ENCODE assay signal across 27 mouse cellular contexts in genomic region chr5:114228901-114229300, GRCm38 (mm10). TPM values are rescaled to one million over a fixed set of nuclear protein-coding genes. Genes with fewer than 3 reads are reported as not detected.
"Had no signal": no experiment of that assay in that cellular context is flagged by ENCODE, and none has a peak within 500 bp of the region (broad histone marks: within the 10 kb centered on the region; RNA-seq: fewer than 3 reads in every experiment).

No protein-coding gene starts in this region.

- H3K4me3 ChIP-seq: gastrocnemius, adult 2 months; heart, embryonic 10.5 days; heart, embryonic 12.5 days; hindbrain, embryonic 10.5 days; hindbrain, embryonic 12.5 days; intestine, embryonic 15.5 days; layer of hippocampus, adult 2 months; limb, embryonic 10.5 days; limb, embryonic 12.5 days had no signal

- H3K36me3 ChIP-seq: hindbrain, embryonic 10.5 days; limb, embryonic 10.5 days had no signal

- H3K27ac ChIP-seq: gastrocnemius, adult 2 months; heart, embryonic 10.5 days; hindbrain, embryonic 10.5 days; hindbrain, embryonic 12.5 days; hindbrain, embryonic 14.5 days; intestine, embryonic 15.5 days; layer of hippocampus, adult 2 months; limb, embryonic 10.5 days; limb, embryonic 12.5 days had no signal

- H3K9ac ChIP-seq: heart, embryonic 12.5 days; hindbrain, embryonic 12.5 days; hindbrain, embryonic 14.5 days; intestine, embryonic 15.5 days; limb, embryonic 12.5 days had no signal

- H3K4me1 ChIP-seq: heart, embryonic 10.5 days; heart, embryonic 12.5 days; hindbrain, embryonic 10.5 days; hindbrain, embryonic 12.5 days; intestine, embryonic 15.5 days; limb, embryonic 12.5 days had no signal

- H3K9me3 ChIP-seq: heart, embryonic 10.5 days; intestine, embryonic 15.5 days; limb, embryonic 10.5 days had no signal

- H3K4me2 ChIP-seq: heart, embryonic 12.5 days; hindbrain, embryonic 12.5 days; hindbrain, embryonic 14.5 days; intestine, embryonic 15.5 days; limb, embryonic 12.5 days had no signal

- ATAC-seq: hindbrain, embryonic 16.5 days; inflammation-experienced regulatory T-cells, adult 6 months; intestine, embryonic 15.5 days; intestine, postnatal 0 days had no signal

- DNase-seq: gastrocnemius, adult 2 months; gastrocnemius, postnatal 10 days; gastrocnemius, postnatal 25 days; heart, adult 18-20 months; heart, postnatal 10 days; heart, postnatal 4 days; kidney, adult 18-20 months; kidney, adult 8-10 months; kidney, postnatal 10 days; kidney, postnatal 25 days; kidney, postnatal 4 days; liver had no signal

- H3K27me3 ChIP-seq: heart, embryonic 12.5 days; hindbrain, embryonic 12.5 days; intestine, embryonic 15.5 days; limb, embryonic 12.5 days had no signal

RNA-seq across cellular contexts. Expression of gene Foxn4, which starts 44.7 kb away (rescaled TPM):
- polyA plus RNA-seq: frontal cortex, adult 2 months; heart, embryonic 10.5 days; heart, embryonic 12.5 days; heart, embryonic 14.5 days; inflammation-experienced regulatory T-cells, adult 6 months; intestine, embryonic 15.5 days; intestine, postnatal 0 days; kidney, embryonic 14.5 days; limb, embryonic 10.5 days; limb, embryonic 12.5 days had no signal
